Mouse (Mus musculus): ENCODE results near the gene Accs.

Gene Accs

DNA sequence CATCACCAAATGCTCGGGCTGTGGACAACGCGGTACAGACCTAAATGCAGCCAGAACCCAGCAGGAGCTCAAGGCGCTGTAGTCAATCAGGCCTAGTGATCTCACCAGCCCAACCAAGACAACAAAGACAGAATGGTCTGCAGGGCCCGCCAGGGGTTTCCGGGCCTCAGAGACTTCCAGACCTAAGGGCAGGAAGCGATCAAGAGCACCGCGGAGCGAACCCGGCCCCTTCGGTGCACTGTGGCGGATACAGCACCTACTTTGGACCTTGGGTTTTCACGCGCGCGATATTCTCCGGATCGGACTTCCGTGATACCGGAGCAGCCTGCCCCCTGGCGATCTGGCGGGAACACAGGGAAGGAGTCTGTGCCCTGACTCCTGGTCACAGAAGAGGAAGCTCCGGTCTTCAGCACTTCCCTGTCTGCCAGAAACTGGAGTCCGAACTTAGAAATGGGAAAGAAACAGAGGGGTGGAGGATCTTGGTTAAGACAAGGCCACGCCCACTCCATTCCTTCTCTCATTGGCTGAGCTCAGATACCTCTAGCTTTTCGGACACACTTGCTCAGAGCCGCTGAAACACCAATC is at the start of gene Accs:
TSS of gene Accs (minus strand) at position 439 of the 585 bp plus-strand sequence.
- peak; percentile 32 for DNase-seq (ENCODE audit: low spot score)

GRCm38 (mm10) chr2:93891611-93892280 is 42.0 kb upstream of the Accs start:
- DNase-seq (ENCODE audit: low spot score): no peak

GRCm38 (mm10) chr2:93890143-93890542 is 40.4 kb upstream of the Accs start:
- no peak for DNase-seq (ENCODE audit: low spot score)

DNA sequence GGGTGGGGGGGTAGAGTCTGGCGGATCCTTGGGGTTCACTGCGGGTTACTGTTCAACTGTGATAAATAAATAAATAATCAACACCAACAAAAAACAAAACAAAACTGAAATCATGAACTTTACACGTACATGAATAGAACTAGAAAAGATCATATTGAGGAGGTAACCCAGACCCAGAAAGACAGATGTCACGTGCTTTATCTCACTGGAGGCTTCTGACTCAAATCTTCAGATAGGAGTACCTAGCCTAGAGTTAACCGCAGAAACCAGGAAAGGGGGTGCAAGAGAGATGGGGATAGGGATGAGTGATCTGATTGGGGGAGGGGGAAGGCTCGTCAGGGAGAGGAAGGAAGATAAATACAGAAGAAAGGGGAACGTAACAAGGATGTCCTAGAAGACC is 39.3 kb upstream of the Accs start:
- DNase-seq (ENCODE audit: low spot score): no peak

- no peak for DNase-seq (ENCODE audit: low spot score)
Measured at GRCm38 (mm10) chr2:93888366-93888765, 38.6 kb upstream of the Accs start.

DNA sequence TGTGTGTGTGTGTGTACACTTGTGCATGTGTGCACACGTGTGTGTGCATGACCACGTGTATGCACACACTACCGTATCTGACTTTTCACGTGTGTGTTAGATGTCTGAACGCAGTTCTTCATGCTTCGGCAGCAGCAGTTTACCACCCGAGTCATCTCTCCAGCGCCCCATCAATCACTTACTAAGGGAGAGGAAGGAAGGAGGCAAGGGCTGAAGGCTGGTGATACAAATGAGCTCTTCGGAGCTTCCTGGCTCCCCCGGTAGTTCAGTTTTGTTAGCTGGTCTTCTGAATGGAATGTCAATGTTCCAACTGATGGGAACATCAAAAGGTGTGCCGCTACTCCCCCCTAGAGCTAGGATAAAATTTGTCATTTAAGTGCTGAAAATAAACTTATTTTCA is 37.5 kb upstream of the Accs start:
- no peak for DNase-seq (ENCODE audit: low spot score)

DNA sequence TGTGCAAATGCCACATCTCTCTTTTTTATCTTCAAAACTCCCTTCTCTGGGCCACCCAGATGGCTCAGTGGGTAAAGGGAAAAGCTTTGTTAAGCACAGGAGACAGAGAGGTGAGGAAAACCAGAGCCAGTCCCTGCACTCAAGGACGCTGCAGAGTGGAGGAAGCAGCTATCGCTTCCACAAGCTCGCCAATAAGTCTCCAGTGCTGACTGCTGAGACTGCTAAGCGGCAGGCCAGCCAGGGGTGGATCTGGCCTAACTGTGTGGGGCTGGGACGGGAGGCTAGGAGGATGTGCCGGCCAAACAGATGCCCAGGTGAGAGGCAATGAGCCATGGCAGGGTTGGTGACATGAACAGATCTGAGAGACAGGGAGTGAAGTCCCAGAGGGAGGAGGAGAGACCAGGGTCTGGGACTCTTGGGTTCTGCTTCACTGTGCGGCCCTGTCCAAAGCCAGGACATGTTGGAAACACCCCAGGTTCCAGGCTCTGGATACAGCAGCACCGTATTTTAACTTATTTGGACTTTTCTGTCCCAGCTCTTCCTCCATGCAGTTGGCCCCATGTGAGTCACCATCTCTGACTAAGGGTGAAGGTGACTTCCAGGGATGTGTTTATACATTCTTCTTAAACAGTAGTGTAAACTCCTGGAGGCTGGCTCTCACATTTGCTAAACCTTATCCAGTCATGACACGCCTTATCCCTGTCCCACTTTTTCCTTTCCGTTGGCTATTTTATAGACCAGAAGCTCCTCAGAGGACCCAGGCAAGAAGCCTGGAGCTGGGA is 36.5 kb upstream of the Accs start:
- no peak for DNase-seq (ENCODE audit: low spot score)

DNA sequence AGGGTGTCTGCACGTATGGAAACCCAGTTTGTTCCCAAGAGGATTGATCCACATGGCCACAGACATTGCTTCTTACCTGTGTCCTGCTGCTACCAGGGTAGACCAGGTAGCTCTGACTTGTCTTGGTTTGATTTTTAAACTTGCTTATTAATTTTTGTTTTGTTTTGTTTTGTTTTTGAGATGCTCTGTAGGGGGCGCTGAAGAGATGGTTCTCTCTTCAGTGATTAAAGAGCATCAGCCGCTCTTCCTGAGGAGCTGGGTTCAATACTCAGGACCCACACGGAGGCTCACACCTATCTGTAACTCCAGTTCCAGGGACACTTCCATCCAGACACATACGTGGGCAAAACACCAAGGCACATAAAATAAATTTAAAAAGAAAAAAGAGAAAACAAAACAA is 33.3 kb upstream of the Accs start:
- DNase-seq (ENCODE audit: low spot score): no peak

DNA sequence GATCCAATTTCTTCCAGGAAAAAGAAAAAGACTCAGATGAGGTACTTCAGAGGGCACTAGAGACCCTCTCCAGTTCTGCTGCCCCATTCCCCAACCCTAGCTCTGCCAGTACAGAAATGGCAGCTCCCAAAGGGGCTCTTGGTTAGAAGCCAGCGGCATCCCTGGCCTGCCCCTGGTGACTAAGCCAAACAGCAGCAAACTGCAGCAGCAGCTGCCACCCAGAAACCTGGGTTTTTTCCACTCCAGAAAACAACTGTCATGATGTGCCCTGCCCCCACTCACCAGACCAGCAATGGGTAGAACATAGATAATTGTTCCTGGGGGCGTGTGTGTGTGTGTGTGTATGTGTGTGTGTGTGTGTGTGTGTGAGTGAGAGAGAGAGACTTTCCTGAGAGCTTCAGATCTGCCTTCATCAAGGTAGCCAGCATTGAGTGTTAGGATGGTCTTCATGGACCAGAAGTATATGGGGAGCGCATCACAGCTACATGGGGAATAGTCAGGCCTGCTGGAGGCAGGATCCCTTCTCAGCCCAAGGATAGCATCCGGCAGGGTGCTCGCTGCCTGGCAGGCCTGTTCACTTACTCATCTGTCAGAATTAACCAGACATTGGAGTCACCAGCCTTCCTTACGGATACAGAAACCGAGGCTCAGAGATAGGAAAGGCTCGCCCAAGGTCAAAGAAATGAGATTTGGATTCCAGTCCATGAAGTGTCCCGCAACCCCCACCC is 32.1 kb upstream of the Accs start:
- no peak for DNase-seq (ENCODE audit: low spot score)

DNA sequence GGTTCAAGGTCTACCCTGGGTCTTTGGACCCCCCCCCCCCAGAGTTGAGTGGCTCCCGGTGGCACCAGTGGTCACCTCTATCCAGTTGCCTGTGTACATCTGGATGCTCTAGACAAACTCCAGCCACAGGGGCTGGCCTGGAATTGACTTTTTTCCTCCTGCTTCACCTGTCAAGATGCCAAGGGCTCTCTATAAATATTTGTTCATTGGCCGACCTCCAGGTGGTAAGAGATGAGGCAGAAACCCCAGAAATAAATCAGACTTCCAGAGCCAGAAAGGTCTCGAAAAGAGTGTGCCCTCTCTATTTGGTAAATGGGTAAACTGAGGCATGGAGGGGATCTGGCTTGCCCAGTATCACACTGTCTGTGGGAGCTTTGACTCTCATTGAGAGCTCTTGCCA is 31.2 kb upstream of the Accs start:
- DNase-seq (ENCODE audit: low spot score): no peak

- DNase-seq (ENCODE audit: low spot score): no peak
Measured at GRCm38 (mm10) chr2:93880450-93880849, 30.7 kb upstream of the Accs start.

DNA sequence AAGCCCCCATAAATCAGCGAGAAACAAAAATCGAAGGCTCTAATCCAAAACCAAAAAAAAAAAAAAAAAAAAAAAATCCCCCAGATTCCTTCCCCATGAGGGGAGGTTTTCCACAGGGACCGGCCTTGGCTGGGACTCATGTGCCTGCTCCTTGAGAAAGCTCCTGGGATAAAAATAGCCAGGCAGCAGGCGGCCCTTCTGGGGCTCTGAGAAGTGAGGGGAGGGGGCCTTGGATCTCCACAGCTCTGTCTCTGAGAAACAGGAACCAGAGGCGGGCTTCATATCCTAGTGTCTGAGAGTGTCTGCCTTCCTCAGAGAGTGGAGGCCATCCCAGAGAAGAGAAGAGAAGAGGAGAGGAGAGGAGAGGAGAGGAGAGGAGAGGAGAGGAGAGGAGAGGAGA is 27.3 kb upstream of the Accs start:
- DNase-seq (ENCODE audit: low spot score): no peak

DNA sequence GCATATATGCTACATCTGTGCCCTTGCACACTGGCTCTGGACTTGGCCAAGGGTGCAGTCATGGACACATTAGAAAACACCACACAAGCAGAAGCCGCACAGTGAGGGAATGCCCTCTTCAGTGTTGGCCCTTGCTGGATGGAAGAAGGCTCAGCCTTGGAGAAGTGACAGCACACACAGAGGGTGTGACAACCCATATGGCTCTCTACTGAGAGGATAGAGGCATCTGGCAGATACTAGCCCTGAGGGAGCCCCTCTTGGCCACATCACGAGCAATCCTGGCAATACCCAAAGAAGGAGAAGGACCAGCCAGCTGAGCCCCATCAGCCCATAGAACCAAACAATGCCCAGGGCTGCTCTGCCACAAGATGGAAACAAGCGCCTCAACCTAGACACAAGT is 24.9 kb upstream of the Accs start:
- DNase-seq (ENCODE audit: low spot score): no peak

GRCm38 (mm10) chr2:93874227-93874514 is 24.4 kb upstream of the Accs start:
- DNase-seq (ENCODE audit: low spot score): no peak

GRCm38 (mm10) chr2:93873449-93874226 is 23.9 kb upstream of the Accs start:
- DNase-seq (ENCODE audit: low spot score): no peak

GRCm38 (mm10) chr2:93872257-93872656 is 22.5 kb upstream of the Accs start:
- no peak for DNase-seq (ENCODE audit: low spot score)

DNA sequence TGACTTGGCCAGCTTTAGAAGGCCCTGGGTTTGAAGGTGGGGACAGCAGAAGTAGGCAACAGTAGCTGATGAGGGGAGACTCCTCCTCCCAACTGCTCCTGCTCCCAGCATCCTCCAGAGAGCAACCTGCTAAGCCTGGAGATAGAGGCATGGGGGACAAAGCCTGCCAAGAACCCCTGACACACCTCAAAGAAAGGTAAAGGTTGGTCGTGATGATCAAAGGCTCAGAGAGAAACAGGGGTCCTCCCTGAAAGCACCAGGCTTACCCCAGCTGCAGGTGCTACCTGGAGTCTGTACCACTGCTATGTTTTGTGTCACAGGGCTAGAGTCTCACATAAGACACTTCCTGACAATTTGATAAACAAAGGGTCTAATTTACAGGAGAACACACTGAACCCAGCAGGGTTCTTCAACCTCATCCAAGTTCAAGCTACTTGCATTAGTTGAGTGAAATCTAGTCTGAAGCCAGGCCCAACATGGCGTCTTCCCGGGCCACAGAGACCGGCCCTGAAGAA is 21.7 kb upstream of the Accs start:
- DNase-seq (ENCODE audit: low spot score): no peak

- DNase-seq (ENCODE audit: low spot score): peak; percentile 75
Measured at GRCm38 (mm10) chr2:93870842-93871241, 21.1 kb upstream of the Accs start.

- DNase-seq (ENCODE audit: low spot score): no peak
Measured at GRCm38 (mm10) chr2:93869107-93869600, 19.4 kb upstream of the Accs start, which contains the start of gene Accsl. Gene Accsl (minus strand): TSS chr2:93869157.

GRCm38 (mm10) chr2:93868566-93868965 is 18.8 kb upstream of the Accs start:
- no peak for DNase-seq (ENCODE audit: low spot score)

DNA sequence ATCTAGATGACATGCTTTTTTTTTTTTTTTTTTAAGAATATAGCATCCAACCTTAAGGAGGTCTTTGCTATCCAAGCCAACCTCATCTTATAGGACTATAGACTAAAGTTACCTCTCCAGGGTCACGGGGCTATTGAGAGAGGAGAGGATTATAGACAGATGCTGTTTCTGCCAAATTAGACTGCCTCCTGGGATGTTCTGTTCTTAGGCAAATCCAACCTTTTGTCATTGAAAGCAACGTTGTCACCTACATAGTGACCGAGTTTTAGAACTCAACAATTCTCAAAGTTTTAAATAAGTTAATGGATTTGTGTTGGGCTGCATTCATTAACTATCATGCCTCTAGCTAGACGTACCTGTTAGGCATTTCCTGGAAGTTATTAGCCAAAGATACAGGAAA is 13.5 kb upstream of the Accs start:
- DNase-seq (ENCODE audit: low spot score): no peak

DNA sequence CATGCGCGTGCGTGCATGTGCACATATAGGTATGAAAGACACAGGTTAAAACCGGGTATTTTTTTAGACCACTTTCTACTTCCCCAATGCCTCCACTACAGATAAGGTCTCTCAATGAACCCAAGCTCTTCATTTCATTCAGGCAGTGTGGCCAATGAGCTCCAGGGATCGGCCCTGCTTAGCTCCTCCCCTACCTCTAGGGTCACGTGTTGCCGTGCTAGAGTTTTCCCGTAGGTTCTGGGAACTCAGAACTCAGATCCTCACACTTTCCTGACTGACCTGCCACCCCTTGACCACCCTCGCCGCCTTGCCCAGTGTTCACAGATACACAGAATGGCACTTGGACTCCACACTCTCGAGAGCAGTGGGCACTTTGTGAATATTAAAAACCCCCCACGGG is 9.1 kb upstream of the Accs start:
- DNase-seq (ENCODE audit: low spot score): no peak

All from layer of hippocampus, adult 9-10 months (tissue).